Comparison of ENCODE assay signal across 30 mouse cellular contexts in genomic region chr4:126137773-126138172, GRCm38 (mm10). TPM values are rescaled to one million over a fixed set of nuclear protein-coding genes. Genes with fewer than 3 reads are reported as not detected.
DNase-seq lines count a peak whose midpoint lies in the region; ATAC-seq lines count a peak whose summit lies in the region.
"Had no signal": no experiment of that assay in that cellular context is flagged by ENCODE, and none has a peak within 500 bp of the region (broad histone marks: within the 10 kb centered on the region; RNA-seq: fewer than 3 reads in every experiment).

No protein-coding gene starts in this region.

- no peak overlapping the region for H3K4me3 ChIP-seq in embryonic facial prominence, embryonic 10.5 days
- H3K4me3 ChIP-seq in hindbrain, embryonic 13.5 days = no peak overlapping the region
- H3K4me3 ChIP-seq: embryonic facial prominence, embryonic 15.5 days; gastrocnemius, adult 2 months; heart, embryonic 12.5 days; heart, embryonic 15.5 days; hindbrain, embryonic 10.5 days had no signal

- H3K9me3 ChIP-seq in embryonic facial prominence, embryonic 10.5 days = no peaks in the 10 kb centered on the region
- H3K9me3 ChIP-seq in hindbrain, embryonic 13.5 days = no peaks in the 10 kb centered on the region
- H3K9me3 ChIP-seq: embryonic facial prominence, embryonic 15.5 days; heart, embryonic 15.5 days; hindbrain, embryonic 10.5 days had no signal

- H3K9ac ChIP-seq in hindbrain, embryonic 13.5 days = no peak overlapping the region
- H3K9ac ChIP-seq: embryonic facial prominence, embryonic 15.5 days; forebrain, postnatal 0 days; heart, embryonic 12.5 days; heart, embryonic 15.5 days; hindbrain, embryonic 14.5 days had no signal

- no peak for ATAC-seq in granulocyte monocyte progenitor cell, adult 5-6 weeks (replicated peaks; ENCODE audit: poor library complexity, severe bottlenecking)
- no peak for ATAC-seq in hindbrain, embryonic 13.5 days (ENCODE audit: low FRiP score)
- ATAC-seq: CD4-positive, CD25-positive, alpha-beta regulatory T cell, adult 4 months; forebrain, embryonic 14.5 days; forebrain, postnatal 0 days; hindbrain, postnatal 0 days; inflammation-experienced regulatory T-cells, adult 6 months; intestine, embryonic 16.5 days had no signal

- peaks cover 25% of the 10 kb centered on the region for H3K4me1 ChIP-seq in embryonic facial prominence, embryonic 10.5 days
- H3K4me1 ChIP-seq in hindbrain, embryonic 13.5 days (replicated peaks) = peaks cover 2% of the 10 kb centered on the region; the same call in 1 of the 2 replicates

- DNase-seq in 3T3-L1 (ENCODE audit: low read depth, low spot score) = peak; percentile 77
- DNase-seq in NIH3T3 (ENCODE audit: low read depth) = peak; percentile 65
- DNase-seq in embryonic facial prominence, embryonic 10.5 days (ENCODE audit: low spot score) = no peak
- no peak for DNase-seq in cerebellum, adult 18-20 months
- DNase-seq: adrenal gland, adult 2 months; adrenal gland, postnatal 14 days; cerebellum, adult 2 months; cerebellum, adult 9-11 months; cerebellum, postnatal 25 days; embryo, embryonic 11 days; forebrain, postnatal 0 days; gastrocnemius, adult 2 months; gastrocnemius, postnatal 14 days; heart, adult 18-20 months; heart, postnatal 10 days; heart, postnatal 36 days; kidney, adult 18-20 months had no signal

- no peaks in the 10 kb centered on the region for H3K27me3 ChIP-seq in embryonic facial prominence, embryonic 10.5 days (replicated peaks; ENCODE audit: low read depth, poor library complexity, severe bottlenecking)
- no peaks in the 10 kb centered on the region for H3K27me3 ChIP-seq in hindbrain, embryonic 13.5 days
- H3K27me3 ChIP-seq: embryonic facial prominence, embryonic 15.5 days; heart, embryonic 12.5 days; heart, embryonic 15.5 days had no signal

- H3K27ac ChIP-seq in embryonic facial prominence, embryonic 10.5 days (replicated peaks) = 0 out of 2 replicates have a peak overlapping the region, but pooled peaks have one; percentile 14
- no peak overlapping the region for H3K27ac ChIP-seq in hindbrain, embryonic 13.5 days
- H3K27ac ChIP-seq: embryonic facial prominence, embryonic 15.5 days; gastrocnemius, adult 2 months; heart, embryonic 15.5 days; hindbrain, embryonic 10.5 days; hindbrain, embryonic 14.5 days; hindbrain, postnatal 0 days had no signal

- H3K36me3 ChIP-seq in embryonic facial prominence, embryonic 10.5 days (replicated peaks) = peaks cover 81% of the 10 kb centered on the region
- peaks cover 81% of the 10 kb centered on the region for H3K36me3 ChIP-seq in hindbrain, embryonic 13.5 days

- WGBS in embryonic facial prominence, embryonic 10.5 days = 79% methylated on average over 4 of the region's 4 CpGs
- WGBS in hindbrain, embryonic 13.5 days = 81% methylated on average over 4 of the region's 4 CpGs

- no peak overlapping the region for H3K4me2 ChIP-seq in hindbrain, embryonic 13.5 days
- H3K4me2 ChIP-seq: embryonic facial prominence, embryonic 15.5 days; heart, embryonic 12.5 days; heart, embryonic 15.5 days; hindbrain, embryonic 14.5 days had no signal

RNA-seq across cellular contexts. Expression of gene Eva1b, which starts 9.8 kb away (rescaled TPM):
- polyA plus RNA-seq in embryonic facial prominence, embryonic 10.5 days (2016; fragmentation: Nextera tagmentation; extraction: Ambion mirVana) = 37.1 and 38.9 TPM in 2 replicates
- 0.73 and 1.1 TPM in 2 replicates for total RNA-seq in granulocyte monocyte progenitor cell, adult 5-6 weeks (2014; fragmentation: Nextera tagmentation)
- 1.0 and 2.4 TPM in 2 replicates for total RNA-seq in granulocyte monocyte progenitor cell, adult 5-6 weeks (2017)
- 15.0 and 15.5 TPM in 2 replicates for polyA plus RNA-seq in hindbrain, embryonic 13.5 days (2015; fragmentation: Nextera tagmentation; extraction: Ambion mirVana)

RNA-seq across cellular contexts. Expression of gene Sh3d21, which starts 25.5 kb away (rescaled TPM):
- 2.0 and 3.1 TPM in 2 replicates for polyA plus RNA-seq in embryonic facial prominence, embryonic 10.5 days (2016; fragmentation: Nextera tagmentation; extraction: Ambion mirVana)
- total RNA-seq in granulocyte monocyte progenitor cell, adult 5-6 weeks (2014; fragmentation: Nextera tagmentation) = 0.15 and 1.5 TPM in 2 replicates
- 0.36 and 0.39 TPM in 2 replicates for total RNA-seq in granulocyte monocyte progenitor cell, adult 5-6 weeks (2017)
- 1.3 and 1.4 TPM in 2 replicates for polyA plus RNA-seq in hindbrain, embryonic 13.5 days (2015; fragmentation: Nextera tagmentation; extraction: Ambion mirVana)
- total RNA-seq: common myeloid progenitor, adult 5-6 weeks had no signal

RNA-seq across cellular contexts. Expression of gene Stk40, which starts 34.0 kb away (rescaled TPM):
- 43.8 and 44.5 TPM in 2 replicates for polyA plus RNA-seq in embryonic facial prominence, embryonic 10.5 days (2016; fragmentation: Nextera tagmentation; extraction: Ambion mirVana)
- 5.9 and 6.3 TPM in 2 replicates for total RNA-seq in granulocyte monocyte progenitor cell, adult 5-6 weeks (2014; fragmentation: Nextera tagmentation)
- total RNA-seq in granulocyte monocyte progenitor cell, adult 5-6 weeks (2017) = 2.9 and 3.6 TPM in 2 replicates
- 35.1 and 35.5 TPM in 2 replicates for polyA plus RNA-seq in hindbrain, embryonic 13.5 days (2015; fragmentation: Nextera tagmentation; extraction: Ambion mirVana)

RNA-seq across cellular contexts. Expression of gene Lsm10, which starts 41.4 kb away (rescaled TPM):
- 44.9 and 48.5 TPM in 2 replicates for polyA plus RNA-seq in embryonic facial prominence, embryonic 10.5 days (2016; fragmentation: Nextera tagmentation; extraction: Ambion mirVana)
- total RNA-seq in granulocyte monocyte progenitor cell, adult 5-6 weeks (2014; fragmentation: Nextera tagmentation) = 14.2 and 23.0 TPM in 2 replicates
- total RNA-seq in granulocyte monocyte progenitor cell, adult 5-6 weeks (2017) = 10.9 and 12.5 TPM in 2 replicates
- polyA plus RNA-seq in hindbrain, embryonic 13.5 days (2015; fragmentation: Nextera tagmentation; extraction: Ambion mirVana) = 47.5 and 47.9 TPM in 2 replicates

Comparison
In these comparisons a context has a peak if more than half of its experiments do, and no peak if none do; other contexts are left out.
1. DNase-seq: peak in 3T3-L1 (single experiment) and NIH3T3 (single experiment); none in embryonic facial prominence, embryonic 10.5 days (single experiment) and cerebellum, adult 18-20 months (0 of 2).